Mouse (Mus musculus): ENCODE results near the gene Wdr38. TPM values are rescaled to one million over a fixed set of nuclear protein-coding genes. Genes with fewer than 3 reads are reported as not detected.
"Not testable (repeated sequence)": the region's sequence is repeated elsewhere in the genome, so short reads cannot be mapped to it uniquely, and the experiment has no call there.

Wdr38 gene
- total RNA-seq, 2 experiments from 2014 or later: 0.33 to 0.46 TPM

DNA sequence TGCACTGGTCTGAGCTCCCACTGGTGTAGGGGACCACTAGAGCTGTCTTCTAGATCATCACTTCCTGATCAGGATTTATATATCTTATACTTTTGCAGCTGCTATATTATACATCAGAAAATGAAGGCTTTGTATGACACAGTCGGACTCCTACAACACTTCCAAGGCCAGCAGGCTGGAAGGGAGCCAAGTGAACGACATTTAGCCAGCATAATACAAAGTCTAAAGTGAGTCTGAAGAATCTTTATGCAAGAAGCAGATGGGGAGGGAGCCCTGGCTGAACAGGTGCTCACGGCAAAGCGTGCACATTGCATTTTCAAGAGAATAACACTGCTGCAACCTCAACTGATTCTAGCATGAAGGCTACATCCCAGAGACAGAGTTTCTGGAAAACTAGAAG lies 4.8 kb upstream of the Wdr38 start:
- peak; percentile 83 to 84 for DNase-seq

DNA sequence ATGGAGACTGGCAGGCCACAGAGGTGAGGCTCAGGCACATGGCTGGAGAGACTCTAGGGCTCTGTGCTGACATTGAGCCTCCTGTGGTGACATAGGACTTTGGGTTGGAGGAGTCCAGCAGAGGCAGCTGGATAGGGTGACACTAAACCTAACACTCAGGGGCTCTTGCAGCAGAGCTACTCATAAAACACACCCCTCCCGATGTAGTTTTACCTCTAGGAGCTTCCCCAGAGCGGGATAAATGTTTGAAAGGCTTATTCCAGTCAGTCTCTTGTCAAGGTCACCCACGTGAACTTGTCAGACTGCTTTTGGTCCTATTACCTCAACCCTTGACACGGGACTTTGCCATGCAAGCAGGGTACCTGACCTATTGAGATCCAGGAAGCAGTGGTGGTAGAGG lies 2.1 kb downstream of the Wdr38 start:
- no peak for DNase-seq

DNA sequence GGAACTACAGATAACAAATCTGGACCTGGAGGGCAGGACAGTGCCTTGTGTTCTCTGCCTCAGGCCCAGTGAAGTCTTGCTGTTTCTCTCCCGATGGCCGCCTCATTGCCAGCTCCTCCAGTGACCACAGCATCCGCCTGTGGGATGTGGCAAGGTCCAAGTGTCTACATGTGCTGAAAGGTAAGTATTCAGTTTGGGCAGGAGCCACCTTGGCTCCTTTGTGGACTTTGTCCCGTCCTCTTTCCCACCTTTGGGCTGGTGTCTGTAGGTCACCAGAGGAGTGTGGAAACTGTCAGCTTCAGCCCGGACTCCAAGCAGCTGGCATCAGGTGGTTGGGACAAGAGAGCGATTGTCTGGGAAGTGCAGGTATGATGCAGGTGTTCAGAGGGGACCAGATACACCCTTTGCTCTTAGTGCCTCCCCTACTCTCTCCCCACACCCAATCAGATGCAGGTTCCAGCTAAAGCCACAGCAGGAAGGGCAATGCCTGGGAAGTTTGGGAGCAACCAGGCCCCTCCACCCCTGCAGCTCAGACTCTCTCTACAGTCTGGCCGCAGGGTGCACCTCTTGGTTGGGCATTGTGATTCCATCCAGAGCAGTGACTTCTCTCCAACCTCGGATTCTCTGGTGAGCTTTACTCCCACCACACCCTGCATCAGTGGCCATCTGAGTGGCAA lies 2.8 kb downstream of the Wdr38 start:
- no peak for DNase-seq

DNA sequence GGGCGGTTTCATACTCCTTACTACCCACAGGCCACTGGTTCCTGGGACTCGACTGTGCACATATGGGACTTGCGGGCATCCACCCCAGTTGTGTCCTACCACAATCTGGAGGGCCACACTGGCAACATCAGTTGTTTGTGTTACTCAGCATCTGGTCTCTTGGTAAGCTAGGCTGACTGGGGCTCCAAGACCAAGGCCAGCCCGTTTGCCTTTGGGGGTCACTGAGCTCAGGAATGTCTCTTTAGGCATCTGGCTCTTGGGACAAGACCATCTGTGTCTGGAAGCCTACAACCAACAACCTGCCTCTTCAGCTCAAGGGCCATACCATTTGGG lies 3.3 kb downstream of the Wdr38 start:
- DNase-seq: no peak

DNA sequence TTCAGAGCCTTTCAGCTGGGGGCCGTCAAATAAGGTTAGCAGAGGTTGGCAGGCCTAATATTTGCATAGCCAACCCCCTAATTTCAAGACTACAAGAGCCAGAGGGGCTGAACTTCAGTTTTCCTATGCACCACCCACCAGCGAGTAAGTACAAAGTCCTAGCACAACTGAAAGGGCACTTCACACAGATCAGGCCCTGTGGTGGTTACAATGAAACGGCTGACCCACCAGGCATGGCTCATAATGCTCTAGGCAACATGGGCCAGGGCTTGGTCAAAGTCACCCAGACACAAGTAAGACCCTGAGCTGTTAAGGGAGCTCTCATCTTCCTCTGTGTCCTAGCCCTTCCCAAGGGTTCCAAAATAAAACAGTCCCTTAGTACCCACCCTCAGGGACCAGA lies 4.6 kb downstream of the Wdr38 start:
- no peak for DNase-seq

DNA sequence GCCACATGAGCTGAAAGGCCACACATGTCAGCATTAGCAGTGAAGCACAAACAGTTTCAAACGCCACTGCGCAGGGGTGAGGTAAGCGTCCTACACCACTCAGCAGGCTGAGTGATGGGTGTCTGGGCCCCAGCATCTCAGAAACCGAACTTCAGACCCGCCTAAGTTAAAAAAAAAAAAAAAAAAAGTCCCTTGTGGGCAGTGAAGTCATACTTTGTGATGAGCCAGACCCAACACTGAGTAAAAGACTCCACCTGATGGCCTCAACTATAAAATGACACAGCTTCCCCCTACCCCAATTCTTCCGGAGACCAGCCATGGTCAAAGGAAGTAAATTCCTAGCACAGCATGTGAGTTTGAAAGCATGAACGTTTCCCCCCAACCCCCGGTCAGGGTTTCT lies 5.8 kb downstream of the Wdr38 start:
- DNase-seq: no peak

DNA sequence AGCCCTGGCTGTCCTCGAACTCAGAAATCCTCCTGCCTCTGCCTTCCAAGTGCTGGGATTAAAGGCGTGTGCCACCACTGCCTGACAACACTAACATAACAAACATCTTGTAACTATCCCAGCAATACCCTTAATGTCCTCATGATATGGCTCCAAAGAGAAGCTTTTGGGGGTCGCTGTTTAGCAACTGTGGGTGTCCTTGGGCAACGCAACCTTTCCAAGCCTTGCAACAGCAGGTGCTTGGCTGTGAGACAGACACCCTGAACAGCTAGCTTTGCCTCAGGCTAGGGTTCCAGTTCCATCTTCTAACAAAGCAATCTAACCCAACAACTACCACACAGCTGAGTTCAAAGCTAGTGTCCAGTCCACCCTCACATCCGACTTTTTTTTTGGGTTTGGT lies 6.2 kb downstream of the Wdr38 start:
- no peak for DNase-seq

DNA sequence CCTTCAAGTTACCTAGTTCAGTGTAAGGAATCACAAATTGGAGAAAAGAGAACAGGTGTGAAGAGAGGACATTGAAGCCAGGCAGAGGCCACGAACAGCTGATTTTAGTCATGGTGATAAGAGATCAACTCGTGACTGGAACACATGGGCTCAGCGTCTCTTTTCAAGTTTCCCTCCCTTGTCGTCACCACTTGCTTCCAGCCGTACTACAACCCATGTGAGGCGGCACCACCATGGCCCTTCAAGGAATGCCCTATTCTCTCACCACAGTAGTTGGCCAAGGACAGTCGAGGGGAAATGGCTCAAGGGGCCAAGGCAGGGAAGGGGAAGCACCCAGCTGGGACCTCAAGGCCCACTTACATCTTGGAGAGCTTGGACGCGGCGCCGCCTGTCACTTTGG lies 7.1 kb downstream of the Wdr38 start:
- peak in 1 of 2 experiments; percentile 49 for DNase-seq

DNA sequence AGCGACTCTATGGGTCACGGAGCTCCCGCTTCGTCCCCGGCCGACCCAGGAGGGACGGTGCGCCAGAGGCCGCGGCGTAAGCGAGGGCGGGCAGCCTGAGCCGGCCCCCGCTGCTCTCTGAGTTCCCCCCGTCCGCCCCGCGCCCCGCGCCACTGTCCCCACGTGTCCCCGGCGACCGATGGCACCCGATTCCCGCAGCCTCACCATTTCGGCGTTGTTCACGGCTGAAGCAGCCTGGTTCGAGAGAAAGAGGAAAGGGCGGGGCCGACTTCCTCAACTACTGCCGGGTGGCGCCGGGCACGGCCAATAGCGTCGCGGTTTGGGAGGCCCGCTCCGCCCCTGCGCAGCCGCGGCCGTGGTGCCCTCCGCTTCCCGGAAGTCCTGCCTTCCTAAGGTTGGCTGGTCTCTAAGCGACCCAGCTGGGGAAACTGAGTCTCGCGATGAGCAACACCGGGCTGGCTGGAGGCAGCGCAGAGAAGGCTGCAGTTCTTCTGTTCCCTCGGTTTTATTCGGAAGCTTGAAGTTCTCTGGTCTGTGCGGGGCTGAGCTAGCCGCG lies 7.7 kb downstream of the Wdr38 start, which contains the start of gene Arpc5l:
Arpc5l (plus strand) TSS at position 469 of the 556 bp plus-strand sequence.
- peak; percentile 94 to 96 for DNase-seq

DNA sequence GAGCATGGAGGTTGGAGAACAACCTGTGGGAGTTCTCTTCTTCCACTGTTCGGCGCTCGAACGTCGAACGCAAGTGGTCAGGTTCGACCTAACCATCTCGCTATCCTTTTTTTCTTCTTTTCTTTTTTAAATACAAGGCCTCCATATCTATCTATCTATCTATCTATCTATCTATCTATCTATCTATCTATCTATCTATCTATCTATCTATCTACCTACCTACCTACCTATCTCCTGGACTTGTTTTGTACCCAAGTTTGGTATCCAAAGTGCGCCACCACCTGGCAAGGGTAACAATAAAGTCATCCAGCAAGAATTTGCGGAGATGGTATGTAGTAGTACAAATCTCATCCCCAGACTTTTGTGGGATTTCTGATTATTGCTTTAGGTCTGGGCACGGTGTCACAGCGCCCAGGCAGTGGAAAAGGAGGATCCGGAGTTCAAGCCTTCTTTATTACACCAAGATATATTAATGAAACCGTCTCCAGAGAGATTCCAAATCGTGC lies 8.4 kb downstream of the Wdr38 start, which contains the start of gene Rpl35:
Rpl35 (minus strand) TSS at position 51 of the 506 bp plus-strand sequence.
- peak; percentile 69 to 74 for DNase-seq

DNA sequence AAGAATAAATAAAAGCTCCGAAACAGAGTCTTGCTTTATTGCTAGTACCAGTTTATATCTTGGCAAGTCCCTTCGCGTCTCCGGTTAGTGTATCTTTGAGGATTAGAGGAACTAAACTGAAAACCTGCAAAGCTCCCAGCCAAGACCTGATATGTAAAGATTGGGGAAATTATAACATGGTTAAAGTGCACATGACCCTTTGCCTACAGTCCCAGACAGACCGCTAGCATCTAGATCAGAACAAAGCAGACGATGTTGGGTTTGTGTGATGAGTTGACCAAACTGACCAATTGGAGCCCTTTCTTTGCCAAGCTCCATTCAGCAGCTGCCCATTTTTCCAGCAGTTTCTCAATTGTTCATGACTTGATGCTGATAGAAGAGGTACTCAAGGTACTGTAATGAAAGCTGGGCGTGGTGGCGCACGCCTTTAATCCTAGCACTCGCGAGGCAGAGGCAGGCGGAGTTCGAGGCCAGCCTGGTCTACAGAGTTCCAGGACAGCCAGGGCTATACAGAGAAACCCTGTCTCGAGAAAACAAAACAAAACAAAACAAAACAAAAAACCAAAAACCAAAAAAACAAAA lies 9.0 kb downstream of the Wdr38 start:
- no peak for DNase-seq

DNA sequence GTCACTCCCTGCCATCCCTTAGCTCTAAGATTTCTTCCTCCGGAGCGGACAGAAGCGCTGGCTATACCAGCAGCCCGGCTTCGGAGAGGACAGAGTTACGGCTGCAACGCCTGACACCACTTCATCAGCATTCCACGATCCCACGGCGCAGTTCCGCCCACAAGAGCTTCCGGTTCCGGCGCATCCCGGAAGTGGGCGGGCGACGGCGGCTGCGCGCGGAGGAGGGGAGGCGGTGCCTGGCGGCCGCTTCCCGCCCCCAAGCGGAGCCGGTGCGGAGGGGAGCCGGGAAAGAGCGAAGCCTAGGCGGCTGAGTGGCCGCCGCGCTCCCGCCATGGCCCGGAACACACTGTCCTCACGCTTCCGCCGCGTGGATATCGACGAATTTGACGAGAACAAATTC lies 10.6 kb downstream of the Wdr38 start:
- DNase-seq: peak; percentile 97

DNA sequence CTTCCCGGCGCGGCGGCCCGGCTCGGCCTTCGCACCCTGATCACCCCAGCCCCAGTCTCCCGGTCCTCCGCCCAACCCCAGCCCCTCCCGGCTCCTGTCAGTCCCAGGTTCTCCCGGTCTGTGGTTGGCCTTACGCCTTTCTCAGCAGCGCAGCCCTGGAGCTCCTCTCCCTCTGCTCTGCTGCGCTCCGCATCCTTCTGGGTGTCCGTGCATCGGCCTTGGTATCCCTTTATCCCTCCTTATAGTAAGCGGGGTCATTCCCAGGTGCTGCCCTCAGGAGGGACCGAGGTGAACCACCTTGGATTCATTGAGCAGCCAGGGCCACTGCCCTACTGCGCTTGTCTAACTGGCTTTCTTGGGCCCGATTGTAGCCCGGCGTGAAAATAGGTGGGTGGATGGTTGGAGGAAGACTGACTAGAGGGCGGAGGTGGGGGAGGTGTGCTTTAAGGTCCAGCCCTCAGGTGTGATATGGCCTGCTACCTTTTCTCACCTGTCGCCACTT lies 11.1 kb downstream of the Wdr38 start:
- no peak for DNase-seq

DNA sequence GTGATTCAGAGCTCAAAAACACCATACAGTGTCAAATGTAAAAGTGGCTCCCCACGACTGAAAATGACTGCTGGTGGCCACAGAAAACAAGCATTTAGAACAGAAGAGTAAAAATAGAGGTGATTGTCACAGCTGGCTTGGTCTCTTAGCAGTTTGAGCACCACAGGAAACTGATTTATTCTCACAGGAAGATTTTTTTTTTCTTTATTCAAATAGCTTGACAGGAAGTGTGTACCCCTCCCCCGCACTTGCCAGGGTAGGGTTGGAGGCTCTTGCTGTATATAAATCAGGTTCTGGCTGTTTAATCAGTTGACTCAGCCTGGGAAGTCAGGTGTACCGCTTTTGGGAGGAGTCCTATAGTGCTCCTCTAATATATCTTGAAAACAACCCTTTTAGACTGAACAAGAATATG lies 11.7 kb downstream of the Wdr38 start:
- DNase-seq: peak in 1 of 2 experiments; percentile 64

DNA sequence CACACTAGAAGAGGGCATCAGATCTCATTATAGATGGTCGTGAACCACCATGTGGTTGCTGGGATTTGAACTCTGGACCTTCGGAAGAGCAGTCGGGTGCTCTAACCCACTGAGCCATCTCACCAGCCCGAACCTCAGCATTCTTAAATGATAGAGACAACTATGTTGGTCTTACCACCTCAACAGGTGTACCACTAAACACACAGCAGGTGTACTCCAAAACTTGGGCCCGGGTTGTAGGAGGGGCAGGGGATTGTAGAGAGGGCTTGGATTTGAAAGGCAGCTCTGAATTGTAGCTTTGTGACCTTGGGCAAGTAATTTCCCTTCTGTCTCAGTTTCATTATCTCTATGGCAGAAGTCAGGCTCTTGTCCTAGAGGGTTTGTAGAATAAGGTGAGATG lies 12.9 kb downstream of the Wdr38 start:
- not testable (repeated sequence) for DNase-seq

DNA sequence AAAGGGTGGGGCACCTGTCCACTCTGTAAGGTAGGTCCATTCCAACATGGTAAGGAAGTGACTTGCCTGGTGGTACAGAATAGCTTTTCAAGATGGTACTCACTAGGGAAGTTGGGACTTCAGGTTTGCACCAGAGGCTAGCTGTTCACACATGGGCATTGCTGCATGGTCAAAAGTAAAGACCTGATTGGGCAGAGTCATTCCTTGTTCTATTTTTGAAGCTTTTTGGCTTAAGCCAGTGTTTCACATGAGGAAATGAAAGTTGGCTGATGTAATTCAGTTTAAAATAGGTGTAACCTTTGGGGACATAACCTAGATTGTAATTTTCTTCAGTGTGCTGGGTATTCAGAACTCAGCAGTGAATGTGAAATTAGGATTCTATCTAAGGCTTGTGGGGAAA lies 14.0 kb downstream of the Wdr38 start:
- no peak for DNase-seq

DNA sequence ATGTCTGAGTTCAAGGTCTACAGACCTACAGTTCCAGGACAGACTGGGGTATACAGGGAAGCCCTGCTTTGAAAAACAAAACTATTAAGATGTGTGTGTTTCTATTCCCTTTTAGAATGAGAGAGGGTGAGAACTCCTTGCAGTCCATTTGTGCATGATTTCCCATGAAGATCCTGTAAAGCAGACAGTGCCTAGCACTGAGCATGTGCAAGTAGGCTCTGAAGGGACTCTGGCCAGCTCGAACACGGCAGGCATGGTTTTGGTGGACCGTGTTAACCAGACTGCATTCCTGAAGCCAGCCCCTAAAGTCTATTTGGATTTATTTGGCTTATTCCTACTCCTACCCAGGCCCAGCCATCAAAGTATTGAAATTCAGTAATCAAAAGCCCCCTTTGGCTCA lies 14.7 kb downstream of the Wdr38 start:
- DNase-seq: no peak

DNA sequence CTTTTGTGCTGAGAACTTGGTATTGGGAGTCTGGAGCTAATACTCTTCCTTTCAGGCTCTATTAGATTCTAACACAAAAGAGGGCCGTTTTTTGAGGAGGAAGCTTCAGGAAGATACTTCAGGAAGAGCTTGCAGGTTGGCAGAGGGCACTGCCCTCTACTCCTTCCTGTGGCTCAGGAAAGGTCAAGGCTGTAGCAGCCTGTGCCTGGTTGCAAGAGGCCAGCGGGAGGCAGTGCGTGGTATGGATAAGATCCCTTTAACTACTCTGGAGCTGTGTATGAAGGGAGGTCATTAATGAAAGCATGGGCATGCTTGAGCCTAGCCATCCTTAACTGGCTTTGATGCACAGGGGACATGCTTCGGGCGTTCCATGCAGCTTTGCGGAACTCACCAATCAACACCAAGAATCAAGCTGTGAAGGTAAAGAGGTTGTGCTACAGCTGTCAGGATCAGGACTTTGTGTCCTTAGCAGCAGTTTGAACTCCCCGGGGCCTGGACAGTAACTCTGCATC lies 15.5 kb downstream of the Wdr38 start:
- peak; percentile 16 to 50 for DNase-seq

DNA sequence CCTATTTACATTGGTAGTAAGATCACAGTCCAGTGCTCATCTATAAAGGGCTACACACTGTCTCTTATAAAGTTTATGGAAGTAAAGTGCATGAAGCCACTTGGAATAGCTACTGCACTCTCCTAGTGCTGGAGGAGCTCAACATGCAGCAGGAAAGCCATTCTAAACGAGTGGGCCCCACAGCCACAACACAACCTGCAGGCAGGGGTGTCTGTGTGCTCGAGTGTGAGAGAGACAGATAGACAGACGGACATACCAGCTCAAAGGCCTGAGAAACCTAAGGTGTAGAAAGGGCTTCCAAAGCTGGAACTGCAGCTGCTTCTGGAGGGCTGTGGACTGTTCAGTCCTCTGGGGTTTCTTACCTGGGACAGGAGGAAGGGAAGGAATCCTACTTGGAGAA lies 19.3 kb downstream of the Wdr38 start:
- no peak for DNase-seq

DNA sequence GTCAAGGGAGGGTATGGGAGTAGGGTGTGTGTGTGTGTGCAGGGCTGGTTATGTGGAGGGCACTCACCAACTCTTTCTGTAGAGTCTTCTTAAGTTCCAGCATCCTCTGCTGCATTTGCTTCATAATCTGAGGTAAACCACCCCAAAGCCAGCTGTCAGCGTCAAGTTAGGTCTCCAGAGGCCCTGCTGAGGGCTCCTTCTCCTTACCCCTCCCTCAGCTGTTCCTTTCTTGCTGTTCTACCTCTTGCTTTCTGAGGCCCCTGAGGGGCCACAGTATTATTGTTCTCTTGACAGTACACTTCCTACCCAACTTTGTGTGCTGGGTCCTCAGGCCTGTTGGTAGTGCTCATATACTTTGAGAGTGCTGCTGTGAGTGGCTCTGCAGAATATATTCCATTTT lies 22.7 kb downstream of the Wdr38 start:
- no peak for DNase-seq

DNA sequence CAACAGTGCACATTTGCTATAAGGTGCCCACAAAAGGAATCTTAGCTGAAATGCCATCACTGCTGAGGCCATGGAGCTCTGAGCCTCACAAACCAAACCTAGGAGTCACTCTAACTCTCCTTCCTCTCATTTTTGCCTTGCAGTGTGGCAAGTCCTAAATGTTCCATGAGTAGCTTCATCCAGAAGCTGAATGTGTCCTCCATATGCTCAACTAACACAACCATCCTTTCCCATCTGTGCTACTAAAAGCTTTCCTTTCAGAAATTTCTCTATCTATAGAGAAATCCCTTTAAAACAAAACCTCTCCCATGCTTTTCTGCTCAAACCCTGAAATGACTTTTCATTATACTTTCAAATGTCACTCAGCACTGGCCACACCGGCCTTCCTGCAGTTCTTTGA lies 34.3 kb downstream of the Wdr38 start:
- DNase-seq: no peak

DNA sequence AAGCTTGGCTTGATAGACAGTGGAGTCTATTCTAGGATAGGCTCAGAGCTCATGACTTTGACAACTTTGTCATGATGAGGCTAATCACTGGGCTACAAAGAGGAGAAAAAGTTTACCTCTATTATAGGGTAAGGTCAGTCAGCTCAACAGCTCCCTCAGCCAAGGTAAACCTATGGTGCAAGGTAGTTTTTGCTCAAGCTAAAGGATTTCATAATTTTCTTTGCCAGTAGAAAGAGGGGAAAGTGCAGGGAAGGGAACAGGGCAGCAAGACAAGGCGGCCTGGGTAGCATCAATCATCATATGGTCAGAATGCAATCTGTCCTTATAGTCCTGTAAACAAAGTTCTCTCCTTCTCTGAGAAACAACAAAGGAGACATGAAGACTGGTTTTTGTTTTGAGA lies 42.9 kb downstream of the Wdr38 start:
- DNase-seq: no peak

DNA sequence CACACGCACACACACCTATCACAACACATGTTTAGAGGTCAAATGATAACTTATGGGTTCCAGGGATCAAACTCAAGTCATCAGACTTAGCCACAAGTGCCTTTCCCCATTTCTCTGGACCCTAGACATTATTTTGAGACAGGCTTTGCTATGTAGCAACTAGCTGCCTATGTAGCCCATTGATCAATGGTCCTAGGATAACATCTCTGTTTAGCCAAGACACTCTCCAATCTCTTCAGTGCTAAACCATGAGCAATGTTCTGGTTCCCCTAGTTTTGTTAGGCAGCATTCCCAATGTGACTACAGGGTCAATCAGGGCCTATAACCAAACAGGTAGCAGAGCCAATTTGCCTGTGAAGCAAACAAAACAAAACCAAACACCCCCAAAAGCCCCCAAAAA lies 51.2 kb downstream of the Wdr38 start:
- no peak for DNase-seq
